Comparison of ENCODE assay signal across 31 mouse cellular contexts in genomic region chr8:49254311-49254828, GRCm38 (mm10).
"Had no signal": no experiment of that assay in that cellular context is flagged by ENCODE, and none has a peak within 500 bp of the region (broad histone marks: within the 10 kb centered on the region; RNA-seq: fewer than 3 reads in every experiment).

No protein-coding gene starts in this region.

- H3K4me1 ChIP-seq: limb, embryonic 10.5 days; limb, embryonic 12.5 days; limb, embryonic 13.5 days; limb, embryonic 15.5 days; liver, embryonic 12.5 days; liver, embryonic 13.5 days; liver, embryonic 15.5 days; lung, embryonic 15.5 days; megakaryocyte, embryonic 14.5 days; midbrain, embryonic 12.5 days; midbrain, embryonic 15.5 days had no signal

- H3K4me3 ChIP-seq: left cerebral cortex, adult 2 months; limb, embryonic 10.5 days; limb, embryonic 12.5 days; limb, embryonic 13.5 days; limb, embryonic 15.5 days; liver, embryonic 12.5 days; liver, embryonic 13.5 days; liver, embryonic 15.5 days; lung, embryonic 15.5 days; megakaryocyte, embryonic 14.5 days; midbrain, embryonic 10.5 days; midbrain, embryonic 12.5 days; midbrain, embryonic 13.5 days; midbrain, embryonic 15.5 days; myocyte had no signal

- H3K27ac ChIP-seq: left cerebral cortex, adult 2 months; limb, embryonic 10.5 days; limb, embryonic 12.5 days; limb, embryonic 13.5 days; limb, embryonic 15.5 days; liver, embryonic 12.5 days; liver, embryonic 13.5 days; liver, embryonic 14.5 days; liver, embryonic 15.5 days; lung, embryonic 15.5 days; macrophage; midbrain, embryonic 10.5 days; midbrain, embryonic 12.5 days; midbrain, embryonic 13.5 days; midbrain, embryonic 15.5 days had no signal

- H3K9me3 ChIP-seq: limb, embryonic 10.5 days; limb, embryonic 12.5 days; limb, embryonic 13.5 days; limb, embryonic 15.5 days; liver, embryonic 12.5 days; liver, embryonic 13.5 days; liver, embryonic 15.5 days; lung, embryonic 15.5 days; midbrain, embryonic 10.5 days; midbrain, embryonic 12.5 days; midbrain, embryonic 13.5 days; midbrain, embryonic 15.5 days had no signal

- ATAC-seq: liver, embryonic 12.5 days; lung, postnatal 0 days; midbrain, embryonic 13.5 days; midbrain, embryonic 15.5 days; midbrain, embryonic 16.5 days had no signal

- H3K4me2 ChIP-seq: limb, embryonic 12.5 days; limb, embryonic 13.5 days; limb, embryonic 15.5 days; liver, embryonic 11.5 days; liver, embryonic 12.5 days; liver, embryonic 13.5 days; liver, embryonic 15.5 days; lung, embryonic 14.5 days; lung, embryonic 15.5 days; midbrain, embryonic 11.5 days; midbrain, embryonic 12.5 days; midbrain, embryonic 13.5 days; midbrain, embryonic 15.5 days had no signal

- H3K36me3 ChIP-seq: limb, embryonic 10.5 days; limb, embryonic 12.5 days; limb, embryonic 13.5 days; limb, embryonic 15.5 days; liver, embryonic 12.5 days; liver, embryonic 13.5 days; liver, embryonic 15.5 days; lung, embryonic 15.5 days; midbrain, embryonic 10.5 days; midbrain, embryonic 12.5 days; midbrain, embryonic 13.5 days; midbrain, embryonic 15.5 days had no signal

- H3K9ac ChIP-seq: limb, embryonic 12.5 days; limb, embryonic 13.5 days; limb, embryonic 15.5 days; liver, embryonic 12.5 days; liver, embryonic 13.5 days; liver, embryonic 14.5 days; liver, embryonic 15.5 days; lung, embryonic 14.5 days; lung, embryonic 15.5 days; midbrain, embryonic 12.5 days; midbrain, embryonic 13.5 days; midbrain, embryonic 15.5 days had no signal

- H3K27me3 ChIP-seq: limb, embryonic 12.5 days; limb, embryonic 13.5 days; limb, embryonic 15.5 days; liver, embryonic 12.5 days; liver, embryonic 13.5 days; liver, embryonic 15.5 days; lung, embryonic 15.5 days; megakaryocyte, embryonic 14.5 days; midbrain, embryonic 12.5 days; midbrain, embryonic 13.5 days; midbrain, embryonic 15.5 days had no signal

- DNase-seq: left cerebral cortex, postnatal 4 days; liver; liver, embryonic 13.5 days; lung, adult 18-20 months; lung, adult 2 months; lung, embryonic 14.5 days; lung, postnatal 10 days; lung, postnatal 14 days; lung, postnatal 36 days; lung, postnatal 4 days; midbrain, embryonic 14.5 days had no signal
